Mouse (Mus musculus) layer of hippocampus, adult 18-20 months (tissue): ENCODE data around the gene Casq1. TPM values are rescaled to one million over a fixed set of nuclear protein-coding genes. Genes with fewer than 3 reads are reported as not detected.
"Not testable (repeated sequence)": the region's sequence is repeated elsewhere in the genome, so short reads cannot be mapped to it uniquely, and the experiment has no call there.

Experiments used
- DNase-seq, 2 experiments: peaks; one replicate each; pipeline ENCODE4 v3.0.0; 2022; ENCODE audit warnings: low spot score in 2 of 2
- long read RNA-seq: library from polyadenylated mRNA; stranded (forward); transcript quantifications from one replicate; pipeline ENCODE4 v2.0.0, GENCODE M21; 2021
- total RNA-seq, 2 experiments: library from RNA; stranded (reverse); gene quantifications; 2 replicates each; pipeline ENCODE4 v1.2.3; 2021

Casq1 gene
- under 1 TPM; 0.54 to 0.71 TPM for total RNA-seq
- long read RNA-seq, partial matches to known transcripts: 0 of 1 reads
- long read RNA-seq, other reads (novel, unspliced or antisense): 0 of 1 reads

GRCm38 (mm10) chr1:172219451-172220406 lies at the start of gene Casq1:
Gene Casq1, minus strand, starts transcription at chr1:172219868.
- no peak for DNase-seq

- DNase-seq: no peak
These were observed 41.9 kb upstream of the Casq1 start, which contains the start of gene Igsf8 for GRCm38 (mm10) chr1:172261477-172262078. Gene Igsf8, plus strand, starts transcription at chr1:172261641.

- DNase-seq: no peak
These were observed 38.6 kb upstream of the Casq1 start, which contains the start of gene Atp1a4 for GRCm38 (mm10) chr1:172258314-172258713. Gene Atp1a4, minus strand, starts transcription at chr1:172258414.

- peak in 1 of 2 experiments; percentile 16 for DNase-seq
These were observed 28.0 kb upstream of the Casq1 start for GRCm38 (mm10) chr1:172247679-172248078.

GRCm38 (mm10) chr1:172247216-172247615 lies 27.5 kb upstream of the Casq1 start:
- DNase-seq: peak; percentile 53 to 65

- not testable (repeated sequence) for DNase-seq
These were observed 25.0 kb upstream of the Casq1 start for GRCm38 (mm10) chr1:172244645-172245044.

GRCm38 (mm10) chr1:172243547-172244205 lies 24.0 kb upstream of the Casq1 start:
- DNase-seq: no peak

DNA sequence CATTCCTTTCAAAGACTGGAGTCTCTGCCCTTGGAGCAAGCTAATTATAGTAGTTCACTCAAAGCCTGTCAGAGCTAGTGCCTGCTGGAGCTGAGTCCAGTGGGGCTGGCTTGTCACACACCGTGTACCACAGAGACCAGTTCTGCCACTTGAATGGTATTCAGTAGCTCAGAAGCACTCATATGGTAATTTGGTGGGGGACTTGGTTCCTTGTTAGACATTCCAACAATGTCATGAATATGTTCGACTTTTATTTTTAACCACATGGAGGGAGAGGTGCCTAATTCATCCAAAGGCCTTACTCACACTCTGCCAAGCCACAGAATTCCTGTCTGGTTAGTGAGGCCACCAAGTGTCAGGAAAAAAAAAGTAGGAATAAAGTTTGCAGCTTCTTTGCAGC lies 22.7 kb upstream of the Casq1 start:
- DNase-seq: peak in 1 of 2 experiments; percentile 7

- DNase-seq: no peak
These were observed 21.5 kb upstream of the Casq1 start for GRCm38 (mm10) chr1:172240945-172241708.

DNA sequence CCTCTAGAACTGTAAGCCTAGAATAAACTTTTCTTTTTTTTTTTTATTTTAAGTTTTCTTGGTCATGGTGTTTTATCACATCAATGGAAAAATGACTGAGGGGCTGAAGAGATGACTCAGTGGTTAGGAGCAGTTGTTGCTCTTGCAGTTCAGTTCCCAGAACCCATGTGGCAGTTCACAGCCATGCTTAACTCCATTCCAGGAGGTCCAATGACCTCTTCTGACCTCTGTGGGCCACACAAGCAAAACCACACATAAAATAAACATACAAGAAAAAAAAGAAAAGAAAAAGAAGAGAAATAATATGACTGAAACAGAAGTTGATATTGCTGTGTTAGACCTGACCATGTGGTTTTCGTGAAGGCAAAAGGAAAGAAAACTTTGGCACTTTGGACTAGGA lies 9.5 kb upstream of the Casq1 start:
- no peak for DNase-seq

GRCm38 (mm10) chr1:172228209-172228608 lies 8.5 kb upstream of the Casq1 start:
- no peak for DNase-seq

DNA sequence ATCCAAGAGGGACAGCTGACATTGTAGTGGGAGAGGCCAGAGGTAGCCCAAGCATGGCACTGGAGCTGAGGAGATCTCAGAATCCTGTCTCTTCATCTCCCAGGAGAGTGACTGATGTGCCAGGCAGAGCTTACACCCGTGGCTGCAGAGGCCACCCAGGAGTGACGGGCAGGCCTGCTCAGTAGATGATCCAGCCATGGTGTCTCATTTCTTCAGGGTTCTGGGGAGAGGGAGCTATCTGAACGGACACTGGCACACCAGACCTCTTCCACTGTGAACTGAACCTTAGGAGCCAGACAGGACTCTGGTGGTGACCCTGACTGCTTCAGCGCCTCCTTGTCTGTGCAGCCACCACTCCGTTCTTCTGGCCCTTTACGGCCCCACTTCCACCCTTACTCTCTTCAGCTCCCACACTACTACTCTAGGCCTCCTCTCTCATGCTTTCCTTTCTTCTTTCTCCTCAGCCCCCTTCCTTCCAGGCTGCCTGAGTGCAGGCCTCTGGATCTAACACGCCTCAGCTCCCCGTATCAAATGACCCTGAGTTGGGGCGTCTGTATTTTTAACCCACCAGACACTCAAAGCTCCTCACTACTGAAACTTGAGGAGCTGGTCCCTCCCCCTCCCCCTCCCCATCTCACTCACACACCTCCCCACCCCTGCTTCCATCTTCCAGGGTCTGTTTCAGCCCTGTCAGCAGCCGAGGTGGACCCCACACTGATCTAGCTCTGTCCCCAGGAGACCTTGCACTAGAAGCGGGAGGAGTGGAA lies 1.8 kb upstream of the Casq1 start:
- no peak for DNase-seq

DNA sequence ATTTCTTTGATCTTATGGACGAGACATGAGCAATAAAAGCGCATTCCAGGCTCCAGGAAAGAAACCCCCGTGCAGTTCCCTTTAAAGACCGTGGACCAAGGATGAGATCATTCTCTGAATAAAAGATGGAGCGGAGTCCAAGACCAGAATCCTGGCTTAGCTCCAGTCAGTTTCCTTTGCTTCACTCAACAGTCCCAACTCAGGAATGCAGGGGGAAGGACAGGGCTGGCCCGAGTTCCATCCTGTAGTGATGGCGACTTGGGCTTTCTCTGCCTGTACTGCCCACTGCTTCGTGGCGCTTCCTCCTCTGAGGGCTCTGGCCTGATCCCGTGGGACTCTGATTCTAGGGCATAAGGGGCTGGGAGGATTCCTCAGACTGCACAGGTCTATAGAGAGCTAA lies 746 bp upstream of the Casq1 start:
- no peak for DNase-seq

DNA sequence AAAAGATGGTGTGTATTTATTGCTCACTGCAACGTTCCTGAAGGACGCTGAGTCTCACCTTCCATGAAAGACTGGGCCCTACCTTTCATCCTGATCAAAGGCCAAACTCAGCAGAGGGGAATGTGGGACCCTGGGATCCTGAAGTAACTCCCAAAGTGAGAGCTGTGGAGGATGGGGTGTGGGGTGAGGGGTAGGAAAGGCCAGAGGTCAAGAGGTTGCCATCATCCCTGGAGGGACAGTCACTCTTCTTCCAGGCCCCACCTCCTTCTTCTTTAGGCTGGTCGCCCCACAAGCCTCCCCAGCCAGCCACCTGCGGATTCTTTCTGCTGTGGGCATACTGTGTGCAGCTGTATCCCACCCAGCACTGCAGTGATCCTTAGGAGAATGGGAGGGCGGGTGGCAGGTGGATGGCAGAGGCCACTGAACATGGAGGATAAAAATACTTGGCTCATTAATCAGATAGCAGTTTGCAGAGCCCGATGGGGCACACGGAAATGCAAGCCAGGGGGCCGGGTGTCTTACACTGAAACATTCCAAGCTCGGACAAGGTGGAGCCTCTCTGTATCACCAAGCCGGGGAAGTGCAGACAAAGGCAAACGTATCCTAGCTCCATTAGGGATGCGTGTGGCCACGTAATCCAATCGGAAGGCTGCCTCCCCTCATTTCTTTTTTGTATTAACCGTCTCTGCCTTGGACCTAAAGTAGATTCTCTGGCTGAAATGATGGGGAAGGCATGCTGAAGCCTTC lies 1.3 kb downstream of the Casq1 start:
- no peak for DNase-seq

DNA sequence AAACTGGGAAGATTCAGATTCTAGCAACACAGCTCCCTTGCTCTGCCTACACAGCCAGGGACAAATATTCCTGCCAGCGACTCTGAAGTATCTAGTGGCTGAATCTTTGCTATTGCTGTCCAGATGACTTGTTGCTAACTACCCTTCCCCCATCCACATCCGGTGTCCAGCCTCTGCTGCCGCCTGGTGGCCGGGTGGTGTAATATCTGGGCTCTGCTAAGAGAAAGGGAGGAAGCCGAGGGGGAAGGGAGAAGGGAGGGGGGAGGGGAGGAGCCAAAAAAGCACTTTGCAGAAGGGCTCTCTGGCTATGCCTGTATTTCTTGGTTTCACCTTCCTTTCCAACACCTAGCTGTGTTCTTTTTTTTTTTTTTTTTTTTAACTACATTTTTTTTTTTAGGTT lies 2.5 kb downstream of the Casq1 start:
- DNase-seq: peak; percentile 90 to 92

GRCm38 (mm10) chr1:172214748-172215147 lies 4.9 kb downstream of the Casq1 start:
- DNase-seq: no peak

GRCm38 (mm10) chr1:172213771-172214170 lies 5.9 kb downstream of the Casq1 start:
- DNase-seq: no peak

DNA sequence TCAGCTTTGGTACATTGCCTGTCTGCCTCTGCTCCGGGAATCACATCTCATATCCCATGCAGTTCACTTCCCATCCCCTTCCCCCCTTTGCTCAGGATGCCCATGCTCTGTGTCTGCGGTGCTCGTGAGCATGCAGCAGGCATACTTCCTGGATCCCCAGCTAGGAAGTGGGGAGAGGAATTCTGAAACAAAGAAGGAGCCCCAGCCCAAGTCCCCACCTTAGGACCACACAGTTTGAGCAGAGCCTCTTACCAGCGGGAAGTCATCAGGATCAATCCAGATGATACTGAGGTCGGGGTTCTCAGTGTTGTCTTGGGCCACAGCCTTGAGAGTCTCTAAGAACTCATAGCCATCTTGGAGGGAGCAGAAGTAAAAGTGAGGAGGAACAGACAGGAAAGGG lies 6.9 kb downstream of the Casq1 start:
- no peak for DNase-seq

GRCm38 (mm10) chr1:172207111-172207584 lies 12.5 kb downstream of the Casq1 start:
- DNase-seq: peak in 1 of 2 experiments; percentile 78
